Mouse (Mus musculus) C2C12 (cell line): Measurements from ENCODE around the gene Cers2.

Source experiments
- CTCF ChIP-seq: IDR thresholded peaks from one replicate; pipeline ENCODE4 v1.5.1; 2011; ENCODE audit not compliant: control insufficient read depth, insufficient read depth, insufficient read length
- MAX ChIP-seq: IDR thresholded peaks from one replicate; pipeline ENCODE4 v1.6.1; 2011; ENCODE audit warnings: mild to moderate bottlenecking, control low read depth

DNA sequence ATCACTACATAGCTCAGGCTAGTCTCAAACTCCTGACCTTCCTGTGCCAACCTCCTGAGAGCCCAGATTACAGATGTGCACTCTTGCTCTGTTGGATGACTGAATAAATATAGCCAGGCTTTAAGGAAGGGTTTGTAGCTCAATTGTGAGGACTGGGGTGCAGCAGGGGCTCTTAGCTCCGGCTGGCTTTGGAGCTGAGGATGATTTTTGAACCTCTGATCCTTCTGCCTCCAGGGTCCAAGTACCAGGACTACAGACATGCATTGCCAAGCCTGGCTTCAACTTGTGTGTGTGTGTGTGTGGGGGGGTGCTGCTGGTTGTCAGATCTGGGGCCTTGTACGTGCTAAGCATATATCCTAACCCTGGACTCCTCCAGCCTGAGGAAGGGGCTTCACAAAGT lies 21.7 kb upstream of the Cers2 start:
- TF ChIP-seq CTCF (no peak), MAX (no peak)
